Mouse (Mus musculus) urinary bladder, adult 18-20 months (tissue): ENCODE measurements at regions not wholly inside any gene's neighbourhood (a gene's known extent, or its start where the extent isn't known, plus 50 kb on each side); places are given as distances from the start of the nearest gene placed in this dataset.

Experiments used
- DNase-seq, 2 experiments: peaks; one replicate each; pipeline ENCODE4 v3.0.0; 2022; ENCODE audit warnings: low spot score in 2 of 2, mixed read lengths in 2 of 2

- no peak for DNase-seq
Observed at GRCm38 (mm10) chr6:35458250-35458649, 81.4 kb downstream of the Mtpn start.

GRCm38 (mm10) chr6:35445007-35445406 lies 94.7 kb downstream of the Mtpn start:
- DNase-seq: no peak

GRCm38 (mm10) chr6:35426301-35426700 lies 100.4 kb upstream of the Fam180a start:
- DNase-seq: peak in 1 of 2 experiments; percentile 1

- DNase-seq: no peak
Observed at GRCm38 (mm10) chr6:35424521-35424920, 98.6 kb upstream of the Fam180a start.

- DNase-seq: no peak
Observed at GRCm38 (mm10) chr6:35420924-35421323, 95.0 kb upstream of the Fam180a start.

- DNase-seq: no peak
Observed at GRCm38 (mm10) chr6:35405044-35405443, 79.1 kb upstream of the Fam180a start.

- no peak for DNase-seq
Observed at GRCm38 (mm10) chr6:35403341-35403910, 77.5 kb upstream of the Fam180a start.

GRCm38 (mm10) chr6:35395726-35396125 lies 69.8 kb upstream of the Fam180a start:
- DNase-seq: no peak

- DNase-seq: peak in 1 of 2 experiments; percentile 8
Observed at GRCm38 (mm10) chr6:35388827-35389226, 62.9 kb upstream of the Fam180a start.

- DNase-seq: no peak
Observed at GRCm38 (mm10) chr6:35381536-35381935, 55.6 kb upstream of the Fam180a start.

- DNase-seq: peak in 1 of 2 experiments; percentile 19
Observed at GRCm38 (mm10) chr6:35380721-35381466, 55.0 kb upstream of the Fam180a start.

- peak; percentile 67 to 76 for DNase-seq
Observed at GRCm38 (mm10) chr6:35379890-35380289, 53.9 kb upstream of the Fam180a start.

- DNase-seq: no peak
Observed at GRCm38 (mm10) chr6:35378851-35379250, 52.9 kb upstream of the Fam180a start.

- no peak for DNase-seq
Observed at GRCm38 (mm10) chr6:35377535-35377934, 51.6 kb upstream of the Fam180a start.

- no peak for DNase-seq
Observed at GRCm38 (mm10) chr6:35376526-35376925, 50.6 kb upstream of the Fam180a start.
